Mouse (Mus musculus): ENCODE measurements around the gene Spef1. TPM values are rescaled to one million over a fixed set of nuclear protein-coding genes. Genes with fewer than 3 reads are reported as not detected.

Spef1 gene
- polyA plus RNA-seq, 1 experiment from 2014 or later: 12.5 TPM

DNA sequence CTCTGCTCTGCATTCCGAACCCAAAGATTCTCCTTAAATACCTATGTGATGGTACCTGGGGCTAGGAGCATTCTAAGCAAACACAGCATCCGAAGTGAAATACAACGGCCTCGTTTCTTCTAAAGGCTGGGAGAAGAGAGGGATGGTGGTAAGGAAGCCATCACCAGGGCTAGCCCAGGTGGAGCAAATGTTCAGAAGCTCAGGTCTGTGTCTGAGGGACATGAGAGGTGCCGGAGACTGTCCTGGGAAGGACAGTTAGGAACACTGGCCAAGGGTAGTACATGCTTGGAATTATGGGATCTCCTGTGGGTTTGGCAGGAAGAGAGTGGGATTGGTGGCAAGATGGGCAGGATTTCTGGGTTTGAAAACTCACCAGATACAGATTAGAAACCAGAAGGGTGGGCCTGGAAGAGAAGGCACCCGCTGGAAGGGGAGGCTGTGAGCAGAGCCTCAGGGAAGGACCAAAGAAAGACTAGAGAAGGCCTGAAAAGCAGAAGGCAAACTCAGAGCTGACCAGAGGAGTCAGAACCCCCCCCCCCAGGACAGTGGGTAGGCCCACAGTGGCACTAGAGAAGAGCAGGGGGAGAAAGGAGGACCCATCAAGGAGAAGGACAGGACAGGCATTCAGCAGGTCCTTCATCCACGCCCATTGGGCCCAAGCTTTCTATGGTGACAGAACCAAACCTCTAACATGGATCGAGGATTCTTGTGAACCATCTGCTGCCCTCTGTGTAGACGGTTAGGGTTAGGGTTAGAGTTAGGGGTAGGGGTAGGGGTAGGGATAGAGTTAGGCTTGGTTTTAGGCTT lies 61.7 kb downstream of the Spef1 start:
- ATAC-seq: no peak
- H3K4me2 ChIP-seq: no peak overlapping the region
- 91% methylated on average over 9 of the region's 9 CpGs for WGBS
- no peak overlapping the region for H3K9ac ChIP-seq
- H3K27ac ChIP-seq: no peak overlapping the region
- peaks cover 12% of the 10 kb centered on the region for H3K4me1 ChIP-seq
- H3K4me3 ChIP-seq: no peak overlapping the region
- no peaks in the 10 kb centered on the region; the same call in 1 of the 2 replicates for H3K27me3 ChIP-seq
- H3K36me3 ChIP-seq (ENCODE audit: poor library complexity, severe bottlenecking): no peaks in the 10 kb centered on the region
- no peaks in the 10 kb centered on the region for H3K9me3 ChIP-seq (replicated peaks)

DNA sequence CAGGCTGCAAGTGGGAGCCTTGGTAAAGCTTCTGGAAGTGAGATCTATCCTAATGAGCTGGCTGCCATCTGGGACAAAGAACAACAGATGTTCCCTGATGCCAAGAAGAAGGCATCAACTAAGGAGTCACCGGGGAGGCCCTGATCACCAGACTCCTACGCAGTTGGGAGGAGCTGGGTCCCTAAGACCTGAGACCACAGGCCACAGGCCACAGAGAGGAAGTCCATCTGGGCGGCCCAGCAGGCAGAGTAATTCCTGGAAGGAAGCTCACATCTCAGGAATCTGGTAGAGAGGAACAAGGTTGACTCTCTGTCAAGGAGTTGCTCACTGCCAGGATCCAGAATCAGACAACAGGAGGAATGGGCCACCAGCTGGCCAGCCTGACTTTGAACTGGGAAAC lies 62.9 kb downstream of the Spef1 start:
- no peak for ATAC-seq
- peaks cover 12% of the 10 kb centered on the region for H3K4me1 ChIP-seq
- H3K36me3 ChIP-seq (ENCODE audit: poor library complexity, severe bottlenecking): no peaks in the 10 kb centered on the region
- no peak overlapping the region for H3K4me3 ChIP-seq
- no peak overlapping the region for H3K9ac ChIP-seq
- no peaks in the 10 kb centered on the region for H3K9me3 ChIP-seq (replicated peaks)
- no peak overlapping the region for H3K4me2 ChIP-seq
- H3K27ac ChIP-seq: no peak overlapping the region
- 76% methylated on average over 3 of the region's 3 CpGs for WGBS
- no peaks in the 10 kb centered on the region; the same call in 1 of the 2 replicates for H3K27me3 ChIP-seq

Other genes starting within 250 kb of the Spef1 start
- 10.8 and 14.9 TPM in 2 replicates for gene Gfra4, start 144.2 kb downstream of the Spef1 start, polyA plus RNA-seq (2015; fragmentation: Nextera tagmentation; extraction: Ambion mirVana)
- 0.34 and 0.39 TPM in 2 replicates for gene Adam33, start 123.5 kb downstream of the Spef1 start, polyA plus RNA-seq (2015; fragmentation: Nextera tagmentation; extraction: Ambion mirVana)
- 0.08 TPM in 2 replicates for gene Siglec1, start 100.5 kb downstream of the Spef1 start, polyA plus RNA-seq (2015; fragmentation: Nextera tagmentation; extraction: Ambion mirVana)
- gene Hspa12b, start 60.0 kb downstream of the Spef1 start, polyA plus RNA-seq (2015; fragmentation: Nextera tagmentation; extraction: Ambion mirVana): 2.4 and 3.3 TPM in 2 replicates
- gene Gm11037, start 53.8 kb downstream of the Spef1 start, polyA plus RNA-seq (2015; fragmentation: Nextera tagmentation; extraction: Ambion mirVana): not detected in 2 replicates
- gene 1700037H04Rik, start 27.2 kb downstream of the Spef1 start, polyA plus RNA-seq (2015; fragmentation: Nextera tagmentation; extraction: Ambion mirVana): 97.1 and 99.3 TPM in 2 replicates
- gene Cenpb, start 7.2 kb downstream of the Spef1 start, polyA plus RNA-seq (2015; fragmentation: Nextera tagmentation; extraction: Ambion mirVana): 14.8 and 15.3 TPM in 2 replicates
- gene Cdc25b, start 333 bp downstream of the Spef1 start, polyA plus RNA-seq (2015; fragmentation: Nextera tagmentation; extraction: Ambion mirVana): 52.0 and 59.7 TPM in 2 replicates
- gene Ap5s1, start 19.8 kb upstream of the Spef1 start, polyA plus RNA-seq (2015; fragmentation: Nextera tagmentation; extraction: Ambion mirVana): 31.3 and 32.4 TPM in 2 replicates
- 8.1 and 9.6 TPM in 2 replicates for gene Mavs, start 46.8 kb upstream of the Spef1 start, polyA plus RNA-seq (2015; fragmentation: Nextera tagmentation; extraction: Ambion mirVana)
- 34.3 and 42.6 TPM in 2 replicates for gene Pank2, start 75.2 kb upstream of the Spef1 start, polyA plus RNA-seq (2015; fragmentation: Nextera tagmentation; extraction: Ambion mirVana)
- 14.6 and 15.5 TPM in 2 replicates for gene Rnf24, start 165.6 kb upstream of the Spef1 start, polyA plus RNA-seq (2015; fragmentation: Nextera tagmentation; extraction: Ambion mirVana)